Mouse (Mus musculus): ENCODE results near the gene Nek10. TPM values are rescaled to one million over a fixed set of nuclear protein-coding genes. Genes with fewer than 3 reads are reported as not detected.
"Not testable (repeated sequence)": the region's sequence is repeated elsewhere in the genome, so short reads cannot be mapped to it uniquely, and the experiment has no call there.

The Nek10 gene
- not detected in 2 replicates for total RNA-seq (2015; ENCODE audit: low replicate concordance)
- total RNA-seq (2017; ENCODE audit: low replicate concordance) = not detected in 2 replicates

DNA sequence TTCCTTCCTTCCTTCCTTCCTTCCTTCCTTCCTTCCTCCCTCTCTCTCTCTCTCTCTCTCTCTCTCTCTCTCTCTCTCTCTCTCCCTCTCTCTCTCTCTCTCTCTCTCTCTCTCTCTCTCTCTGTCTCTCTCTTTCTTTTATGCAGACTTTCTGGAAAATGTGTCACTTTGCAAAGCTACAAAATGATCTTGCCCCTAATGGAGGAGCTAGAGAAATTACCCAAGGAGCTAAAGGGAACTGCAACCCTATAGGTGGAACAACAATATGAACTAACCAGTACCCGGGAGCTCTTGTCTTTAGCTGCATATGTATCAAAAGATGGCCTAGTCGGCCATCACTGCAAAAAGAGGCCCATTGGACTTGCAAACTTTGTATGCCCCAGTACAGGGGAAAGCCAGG is at the start of gene Nek10:
TSS of gene Nek10 (plus strand) at position 301 of the 400 bp plus-strand sequence.
- not testable (repeated sequence) for ATAC-seq (replicated peaks; ENCODE audit: low FRiP score, poor library complexity, severe bottlenecking)

DNA sequence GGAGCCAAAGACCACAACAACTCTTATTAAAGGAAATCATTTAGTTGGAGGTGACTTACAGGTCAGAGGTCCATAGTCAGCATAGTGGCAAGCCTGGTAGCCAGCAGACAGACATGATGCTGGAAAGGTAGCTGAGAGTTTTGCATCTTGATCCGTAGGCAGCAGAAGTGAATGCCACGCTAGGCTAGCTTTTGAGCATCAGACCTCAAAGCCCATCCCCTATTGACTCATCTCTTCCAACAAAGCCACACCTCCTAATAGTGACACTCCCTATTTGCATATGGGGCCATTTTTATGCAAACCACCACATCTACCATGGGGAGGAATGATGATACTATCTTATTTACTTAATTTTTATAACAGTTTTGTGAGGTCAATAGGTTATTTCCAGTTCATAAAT is 22.0 kb upstream of the Nek10 start:
- no peak for ATAC-seq (replicated peaks; ENCODE audit: low FRiP score, poor library complexity, severe bottlenecking)

DNA sequence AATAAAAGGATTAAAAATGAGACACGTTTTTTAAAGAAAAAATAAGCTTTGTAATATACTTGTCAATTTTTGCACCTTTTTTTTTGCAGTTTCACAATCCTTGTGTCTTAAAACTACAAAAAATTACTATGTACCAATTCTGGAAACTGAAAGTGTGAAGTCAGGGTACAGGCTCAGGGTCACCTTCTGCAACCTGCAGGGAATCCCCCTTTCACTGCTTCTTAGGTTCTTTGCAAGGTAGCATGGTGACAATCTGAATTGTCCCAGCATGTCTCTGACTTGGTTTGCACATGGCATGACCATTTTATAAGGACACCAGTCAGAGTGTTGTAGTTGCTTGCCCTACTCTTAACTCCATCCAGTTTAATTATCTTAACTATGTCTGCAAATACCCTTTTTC is 19.0 kb upstream of the Nek10 start:
- ATAC-seq (replicated peaks; ENCODE audit: low FRiP score, poor library complexity, severe bottlenecking) = no peak

DNA sequence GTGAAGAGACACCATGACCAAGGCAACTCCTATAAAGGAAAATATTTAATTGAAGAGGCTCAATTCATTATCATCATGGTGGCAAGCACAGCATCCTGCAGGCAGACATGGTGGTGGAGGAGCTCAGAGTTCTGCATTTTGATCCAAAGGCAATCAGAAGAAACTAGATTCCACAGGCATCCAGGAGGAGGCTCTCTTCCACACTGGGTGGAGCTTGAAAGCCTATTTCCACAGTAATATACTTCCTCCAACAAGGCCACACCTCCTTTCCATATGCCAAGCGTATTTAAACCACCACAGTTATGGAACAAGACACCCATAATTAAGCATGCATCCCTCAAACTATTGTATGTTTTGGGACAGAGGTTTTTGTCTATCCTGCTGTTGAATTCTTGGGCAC is 16.2 kb upstream of the Nek10 start:
- no peak for ATAC-seq (replicated peaks; ENCODE audit: low FRiP score, poor library complexity, severe bottlenecking)

DNA sequence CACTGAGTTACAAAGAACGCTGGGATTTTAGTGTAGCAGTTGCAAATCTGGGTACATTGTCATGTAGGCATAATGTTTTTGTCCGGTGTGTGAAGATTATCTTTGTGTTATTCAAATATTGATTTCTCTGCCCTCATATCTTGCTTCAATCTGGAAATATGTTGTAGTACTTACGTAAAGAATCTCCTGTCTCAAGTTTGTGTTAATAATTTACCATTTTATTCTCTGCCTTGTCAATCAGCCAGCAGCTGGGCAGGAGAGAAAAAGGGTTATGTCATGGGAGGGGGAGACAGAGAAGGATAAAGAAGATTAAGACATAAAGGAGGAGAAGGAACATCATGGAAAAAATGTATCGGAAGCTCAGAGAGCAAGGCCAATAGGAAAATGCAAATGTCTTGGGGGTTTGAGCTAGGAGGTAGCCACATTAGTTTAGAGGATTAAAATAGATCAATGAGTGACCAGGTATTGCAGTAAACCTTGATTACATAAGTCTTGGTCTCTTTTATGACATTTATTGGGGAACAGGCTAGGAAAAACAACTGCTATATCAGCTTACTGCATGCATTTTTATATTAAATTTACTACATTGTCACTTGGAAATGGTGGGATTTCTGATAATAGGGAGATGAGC is 13.3 kb upstream of the Nek10 start:
- ATAC-seq (replicated peaks; ENCODE audit: low FRiP score, poor library complexity, severe bottlenecking) = no peak

DNA sequence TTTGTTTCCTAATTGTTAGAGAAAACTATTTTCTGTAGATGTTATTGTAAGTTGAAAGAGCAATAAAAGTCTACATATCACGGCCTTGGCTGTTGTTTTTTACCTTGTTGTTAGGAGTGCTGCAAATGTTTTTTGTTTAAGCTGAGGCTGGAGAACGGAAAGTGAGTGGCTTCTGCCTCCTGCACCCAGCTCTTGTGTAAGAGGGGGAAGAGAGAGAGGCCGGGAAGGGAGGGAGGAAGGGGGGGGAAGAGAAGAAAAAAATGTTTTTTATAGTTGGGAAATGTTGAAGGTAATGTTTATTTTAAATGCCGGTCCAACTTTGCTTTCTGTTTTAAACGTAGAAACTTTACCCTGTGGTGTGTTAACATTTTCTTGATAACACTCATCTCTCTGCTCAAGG is 3.4 kb upstream of the Nek10 start:
- ATAC-seq (replicated peaks; ENCODE audit: low FRiP score, poor library complexity, severe bottlenecking) = no peak

DNA sequence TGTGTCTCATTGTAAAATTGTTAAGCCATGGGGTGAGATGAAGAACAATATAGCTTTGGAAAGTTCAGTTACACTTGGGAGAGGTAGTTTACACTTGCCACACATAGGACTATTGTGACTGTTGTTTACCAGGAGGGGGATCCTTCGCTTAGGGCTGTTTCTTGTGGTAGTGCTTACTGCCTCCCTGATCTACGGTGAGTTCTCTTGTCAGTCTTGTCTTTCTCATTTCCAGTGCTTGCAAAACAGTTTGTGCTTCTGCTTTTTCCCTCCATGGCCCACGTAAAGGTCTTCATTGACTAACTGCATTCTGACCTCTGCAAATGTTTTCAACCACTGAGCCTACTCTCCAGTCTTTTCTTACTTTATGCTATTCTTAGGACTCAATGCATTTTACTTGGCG is 2.9 kb upstream of the Nek10 start:
- no peak for ATAC-seq (replicated peaks; ENCODE audit: low FRiP score, poor library complexity, severe bottlenecking)

DNA sequence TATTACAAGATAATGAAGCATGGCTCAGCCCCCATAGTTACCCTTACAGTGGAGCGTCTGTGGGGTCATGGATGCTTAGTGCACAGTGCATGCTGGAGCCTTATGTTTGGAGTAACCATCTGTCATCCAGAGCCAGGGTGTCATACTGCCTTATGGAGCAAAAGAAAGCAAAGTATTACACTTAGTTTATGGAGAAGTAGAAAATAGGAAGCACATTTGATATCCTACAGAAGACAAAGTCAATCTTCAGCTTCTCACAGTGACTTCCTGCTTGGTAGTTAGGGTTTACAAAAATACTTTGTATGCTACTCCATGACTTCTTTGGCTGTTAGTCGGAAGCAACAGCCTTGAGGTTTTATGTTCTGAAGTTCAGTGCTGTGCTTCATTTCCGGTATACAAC is 2.4 kb upstream of the Nek10 start:
- no peak for ATAC-seq (replicated peaks; ENCODE audit: low FRiP score, poor library complexity, severe bottlenecking)

DNA sequence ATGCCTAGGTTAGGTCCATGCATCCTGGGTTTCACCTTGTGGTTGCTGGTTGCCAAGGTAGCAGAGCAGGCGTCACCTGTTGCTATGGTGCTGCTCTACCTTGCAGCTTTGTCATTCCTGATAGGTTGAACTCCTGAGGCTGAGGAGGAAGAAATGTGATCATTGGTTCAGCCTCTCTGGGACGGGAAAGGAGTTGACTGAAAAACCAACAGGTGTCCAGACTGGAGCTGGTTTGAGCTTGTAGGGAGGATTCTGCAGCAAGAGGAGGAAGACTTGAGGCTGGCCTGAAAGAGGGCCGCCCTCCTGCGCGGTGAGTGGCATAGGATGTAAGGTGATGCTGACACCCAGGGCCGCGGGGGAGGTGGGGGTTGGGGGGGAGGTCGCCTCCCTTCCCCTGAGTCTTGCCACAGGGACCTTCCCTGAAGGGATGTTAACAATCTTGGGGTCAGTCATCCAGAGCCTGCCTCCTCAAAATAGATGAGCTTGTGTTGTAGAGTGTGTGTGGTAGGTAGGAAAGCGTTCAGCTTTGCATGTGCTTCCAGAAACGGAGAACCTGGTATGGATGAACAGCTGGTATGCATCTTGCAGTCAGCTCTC is 804 bp downstream of the Nek10 start:
- ATAC-seq (replicated peaks; ENCODE audit: low FRiP score, poor library complexity, severe bottlenecking) = no peak

DNA sequence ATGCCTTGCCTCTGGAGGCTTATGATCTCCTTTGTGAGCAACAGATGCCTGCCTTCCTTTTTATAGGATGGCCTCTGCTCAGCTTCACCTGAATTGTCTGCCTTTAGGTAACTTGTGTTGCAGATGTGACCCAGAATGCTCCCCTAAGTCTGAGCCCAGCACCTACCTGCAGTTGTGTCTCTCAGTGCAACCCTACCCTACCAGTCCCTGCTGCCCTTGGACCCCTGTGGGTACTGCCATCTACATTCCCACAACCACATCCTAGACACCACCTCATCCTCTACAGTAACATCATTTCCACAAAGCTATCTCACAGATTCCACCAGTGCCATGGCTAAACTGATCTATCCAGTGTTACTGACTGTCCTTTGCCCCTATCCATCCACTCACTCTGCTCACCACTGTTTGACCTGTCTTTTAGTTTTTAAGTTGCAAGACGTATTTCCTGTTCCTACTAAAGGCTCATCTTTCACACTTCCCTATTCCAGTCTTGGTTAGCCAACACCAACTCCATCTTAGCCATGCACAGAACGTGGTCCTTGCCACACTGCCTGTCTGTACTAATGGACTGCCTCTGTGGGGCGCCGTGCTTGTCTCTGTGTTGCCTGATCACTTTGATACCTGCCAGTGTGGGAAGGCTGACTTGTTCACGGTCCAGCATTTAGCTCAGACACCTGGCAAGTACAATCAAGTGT is 1.4 kb downstream of the Nek10 start:
- ATAC-seq (replicated peaks; ENCODE audit: low FRiP score, poor library complexity, severe bottlenecking) = no peak

DNA sequence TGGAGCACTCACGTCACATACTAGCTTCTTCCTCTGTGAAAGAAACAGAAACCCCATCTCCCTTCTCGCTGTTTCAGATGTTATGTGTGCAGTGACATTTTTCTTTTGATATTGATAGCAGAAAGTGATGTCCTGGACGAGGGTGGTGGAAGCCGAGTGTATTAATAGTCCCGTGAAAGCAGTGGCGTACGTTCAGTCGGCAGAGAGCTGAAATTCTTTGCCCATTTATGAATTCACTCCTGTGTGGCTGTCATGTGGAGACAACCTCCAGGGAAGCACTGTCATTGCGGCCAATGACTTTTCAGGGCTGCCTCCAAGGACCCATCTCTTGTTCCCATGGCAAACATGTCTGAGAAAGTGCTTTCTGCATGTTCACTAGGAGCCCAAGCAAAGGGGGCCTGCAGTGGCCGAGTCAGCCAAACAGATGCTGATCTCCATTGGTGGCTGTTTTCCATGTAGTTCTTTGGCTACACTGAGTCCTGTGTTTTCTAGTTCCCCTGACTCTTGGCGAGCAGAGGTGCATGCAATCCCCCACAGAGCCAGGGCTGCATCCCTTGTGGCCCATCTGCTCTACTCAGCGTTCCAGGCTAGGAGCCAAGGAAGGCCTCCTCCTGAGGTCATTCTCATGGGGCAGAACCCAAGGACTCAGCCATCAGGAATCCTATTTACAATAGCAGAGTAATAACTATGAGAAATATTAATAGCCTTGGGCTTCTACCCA is 29.5 kb downstream of the Nek10 start:
- ATAC-seq (replicated peaks; ENCODE audit: low FRiP score, poor library complexity, severe bottlenecking) = no peak

DNA sequence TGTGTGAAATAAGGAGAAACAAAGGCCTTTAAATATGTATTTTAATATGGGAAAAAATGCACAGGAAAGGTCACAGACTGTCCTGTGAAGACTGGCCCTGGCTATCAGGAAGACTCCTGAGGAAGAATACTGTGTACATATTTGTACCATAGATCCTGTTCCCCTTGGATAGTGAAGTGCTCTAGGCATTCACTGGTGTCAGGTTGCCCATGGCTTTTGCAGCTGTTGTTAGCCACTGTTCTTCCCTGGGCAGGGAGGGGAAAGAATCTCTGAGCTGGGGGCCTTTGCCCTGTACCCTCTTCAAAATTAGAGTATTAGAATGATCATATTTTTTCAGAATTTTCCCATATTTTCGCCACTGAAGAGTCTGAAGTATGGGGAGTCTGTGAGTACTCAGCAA is 30.3 kb downstream of the Nek10 start:
- no peak for ATAC-seq (replicated peaks; ENCODE audit: low FRiP score, poor library complexity, severe bottlenecking)

DNA sequence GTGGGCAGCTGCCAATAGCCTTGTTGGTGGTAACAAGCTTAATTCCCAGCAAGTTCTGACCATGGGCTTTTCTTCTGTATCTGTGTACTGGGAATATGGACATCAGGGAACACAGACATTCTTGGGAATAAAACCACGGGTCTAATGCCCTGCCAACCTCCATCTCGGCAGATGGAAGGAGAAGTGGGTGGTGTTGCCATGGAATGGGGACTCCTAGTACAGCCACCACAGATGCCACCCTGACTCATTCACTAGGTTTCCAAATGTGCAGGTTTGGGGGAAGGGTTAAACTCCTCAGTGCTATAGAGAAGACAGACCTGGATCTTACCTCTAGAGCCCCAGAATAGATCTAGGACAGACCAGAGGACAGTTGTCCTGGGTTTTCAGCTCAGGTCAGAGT is 31.1 kb downstream of the Nek10 start:
- ATAC-seq (replicated peaks; ENCODE audit: low FRiP score, poor library complexity, severe bottlenecking) = no peak

DNA sequence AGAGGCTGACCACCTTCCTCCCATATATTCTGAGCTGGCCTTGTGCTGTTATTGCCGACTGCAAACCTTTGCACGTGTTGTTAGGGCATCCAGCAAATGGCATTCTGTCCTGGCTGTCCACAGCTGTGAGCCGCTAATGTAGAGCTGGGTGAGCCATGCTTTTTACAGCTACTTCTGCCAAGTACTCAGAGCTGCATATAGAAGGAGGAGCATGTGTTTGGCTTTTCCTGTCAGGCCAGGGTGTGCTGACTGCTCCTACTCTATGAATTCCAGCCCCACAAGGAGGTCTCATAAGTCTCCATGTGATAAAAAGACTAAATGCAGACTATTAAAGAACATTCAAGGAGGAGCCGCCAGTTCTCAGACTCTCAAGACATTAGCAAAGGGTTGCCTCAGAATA is 34.4 kb downstream of the Nek10 start:
- no peak for ATAC-seq (replicated peaks; ENCODE audit: low FRiP score, poor library complexity, severe bottlenecking)

DNA sequence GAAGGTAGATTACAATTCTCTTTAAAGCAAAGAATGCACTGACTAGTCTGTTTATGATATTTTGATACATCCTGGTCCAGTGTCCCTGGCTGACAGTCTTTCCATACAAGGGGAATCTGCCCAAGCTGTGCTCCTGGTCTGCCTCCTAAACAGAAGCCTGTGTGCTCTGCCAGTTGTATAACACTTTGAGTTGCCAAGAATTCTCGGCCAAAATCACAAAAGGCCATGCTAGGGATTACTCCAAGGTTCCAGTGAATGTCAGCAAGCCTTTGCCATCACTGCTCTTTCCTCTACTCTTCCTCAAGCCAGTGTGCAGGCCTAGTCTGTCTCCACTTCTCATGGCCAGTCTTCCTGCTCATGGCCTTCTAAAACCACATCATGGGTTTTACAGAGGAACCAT is 34.9 kb downstream of the Nek10 start:
- ATAC-seq (replicated peaks; ENCODE audit: low FRiP score, poor library complexity, severe bottlenecking) = no peak

DNA sequence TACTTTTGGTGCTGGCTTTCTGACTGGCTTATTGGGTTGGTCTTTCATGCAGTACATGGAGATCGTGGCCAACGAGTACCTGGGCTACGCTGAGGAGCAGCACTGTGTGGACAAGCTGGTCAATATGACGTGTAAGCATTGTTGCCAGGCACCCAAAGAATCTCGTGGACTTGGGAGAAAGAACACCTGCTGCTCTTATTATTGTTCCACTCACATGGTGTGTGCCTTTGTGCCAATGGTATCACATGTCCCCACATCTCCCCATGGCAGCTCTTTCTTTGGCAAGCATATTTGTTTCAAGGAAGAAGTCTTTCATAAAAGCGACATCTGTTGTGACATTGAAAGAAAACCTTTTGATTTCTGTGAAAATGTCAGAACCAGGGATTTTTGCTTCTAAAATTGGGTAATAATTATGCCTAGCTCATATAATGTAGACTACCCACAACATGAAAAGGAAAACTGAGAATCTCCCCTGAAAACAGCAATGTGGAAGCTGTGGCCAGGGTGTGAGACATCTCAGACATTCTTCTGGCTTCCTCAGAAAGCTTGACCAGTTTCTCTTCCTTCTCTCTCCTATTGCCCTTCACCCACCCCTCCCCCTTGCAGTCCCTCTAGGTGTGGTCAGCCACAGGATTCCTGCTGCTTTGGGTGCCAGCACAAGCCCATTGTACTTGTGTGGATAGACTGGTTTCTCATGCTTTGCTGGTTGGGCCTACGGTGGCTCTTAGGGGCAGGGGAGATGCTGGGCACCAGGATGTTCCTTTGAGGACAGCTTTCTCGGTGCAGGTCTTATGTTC is 39.7 kb downstream of the Nek10 start:
- ATAC-seq (replicated peaks; ENCODE audit: low FRiP score, poor library complexity, severe bottlenecking) = no peak

DNA sequence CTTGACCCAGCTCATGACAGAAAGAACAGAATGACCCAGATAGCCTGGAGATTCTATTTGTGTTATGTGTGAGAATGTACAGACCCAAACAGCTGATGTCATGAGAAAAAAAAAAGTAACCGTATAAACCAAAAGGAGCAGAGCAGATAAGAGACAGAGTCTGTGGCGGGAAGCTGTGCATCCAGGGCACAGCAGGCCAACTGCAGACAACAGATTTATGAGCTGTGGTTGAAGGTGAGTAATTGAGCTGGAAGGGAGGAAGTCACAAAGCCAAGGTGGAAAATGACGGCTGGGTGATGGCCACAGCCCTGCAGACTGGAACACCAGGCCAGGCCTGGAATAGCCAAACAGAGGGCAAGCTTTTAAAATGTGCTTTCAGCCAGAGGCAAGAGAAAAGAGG is 49.6 kb downstream of the Nek10 start:
- no peak for ATAC-seq (replicated peaks; ENCODE audit: low FRiP score, poor library complexity, severe bottlenecking)

DNA sequence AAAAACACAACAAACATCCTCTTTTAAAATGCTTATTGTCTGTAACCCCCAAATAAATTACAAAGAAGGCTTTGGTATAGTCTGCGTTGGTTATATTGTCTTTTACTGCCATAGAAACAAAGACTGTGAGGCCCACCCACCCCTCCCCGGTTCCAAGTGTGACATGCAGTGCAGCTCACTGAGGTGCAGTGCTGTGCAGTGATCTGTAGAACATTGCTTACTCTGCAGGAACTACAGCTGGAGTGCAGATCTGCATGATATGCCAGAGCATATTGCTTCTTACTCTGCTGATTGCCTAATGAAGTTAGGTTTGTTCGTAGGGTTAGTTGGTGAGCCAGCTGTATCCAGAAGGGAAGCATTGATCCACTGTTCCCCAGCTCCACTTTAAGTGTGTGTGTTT is 57.1 kb downstream of the Nek10 start:
- ATAC-seq (replicated peaks; ENCODE audit: low FRiP score, poor library complexity, severe bottlenecking) = no peak

DNA sequence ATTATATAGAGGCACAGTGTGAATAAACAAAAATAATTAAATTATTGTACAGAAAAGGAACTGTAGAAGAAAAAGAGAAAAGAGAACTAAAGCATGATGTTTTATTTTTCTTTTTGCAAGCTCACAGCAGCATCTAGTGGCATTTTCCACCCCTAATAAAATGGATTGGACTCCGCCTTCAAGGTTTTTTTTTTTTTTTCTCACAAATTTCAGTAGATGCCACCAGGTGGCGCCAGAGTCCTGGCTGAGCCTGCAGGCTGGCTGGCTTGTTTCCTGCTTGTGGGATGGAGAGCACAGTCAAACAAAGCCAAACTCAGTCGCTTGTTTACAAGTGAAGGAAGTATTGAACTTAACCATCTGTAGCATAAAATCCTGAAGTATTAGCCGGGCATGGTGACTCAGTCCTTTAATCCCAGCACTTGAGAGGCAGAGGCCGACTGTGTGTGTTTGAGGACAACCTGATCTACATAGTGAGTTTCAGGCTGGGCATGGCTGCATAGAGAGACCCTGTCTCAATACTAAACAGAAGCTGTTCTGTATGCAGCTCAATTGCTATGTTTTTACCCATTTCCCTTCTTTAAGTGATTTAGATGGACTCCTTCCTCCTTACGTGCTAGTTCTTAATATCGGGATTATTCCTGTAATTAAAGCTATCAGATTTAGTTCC is 60.6 kb downstream of the Nek10 start:
- 0 out of 2 replicates have a peak, but pooled peaks have one; percentile 30 for ATAC-seq (replicated peaks; ENCODE audit: low FRiP score, poor library complexity, severe bottlenecking)

Data from erythroid progenitor cell, adult 5-6 weeks (primary cell).